Mouse (Mus musculus) ES-E14 (cell line): ENCODE measurements at regions not wholly inside any gene's neighbourhood (a gene's known extent, or its start where the extent isn't known, plus 50 kb on each side); places are given as distances from the start of the nearest gene placed in this dataset.

Source experiments
- CHD2 ChIP-seq: IDR thresholded peaks from 2 replicates; pipeline ENCODE4 v1.6.1; 2014; ENCODE audit warnings: mild to moderate bottlenecking, low read depth, low read length, inconsistent platforms
- MAFK ChIP-seq: IDR thresholded peaks from 2 replicates; pipeline ENCODE4 v1.6.1; 2014; ENCODE audit warnings: mild to moderate bottlenecking, low read depth, low read length, inconsistent platforms; ENCODE audit not compliant: insufficient read depth

GRCm38 (mm10) chr8:64319220-64319820, 113.2 kb upstream of the Tll1 start:
- TF ChIP-seq MAFK: no peak
- no peak for TF ChIP-seq CHD2
